Mouse (Mus musculus) brown adipose tissue, adult 24 weeks (tissue): ENCODE measurements around the gene Sned1. TPM values are rescaled to one million over a fixed set of nuclear protein-coding genes. Genes with fewer than 3 reads are reported as not detected.
A peak's percentile ranks its signal among the peaks of the same experiment; 100 is the strongest.

Source experiments
- H3K27ac ChIP-seq: fragments of 200-500 bp; replicated peaks from 2 replicates; pipeline ENCODE4 v1.5.1; 2012; ENCODE audit warnings: low read depth, mild to moderate bottlenecking, low read length
- H3K4me1 ChIP-seq: fragments of 200-500 bp; 2 replicates; pipeline ENCODE4 v1.6.1; 2012; ENCODE audit warnings: low read length, mixed read lengths; ENCODE audit not compliant: control insufficient read depth, insufficient read depth, insufficient read length
- H3K4me3 ChIP-seq: fragments of 200-500 bp; 2 replicates; pipeline ENCODE4 v1.5.1; 2012; ENCODE audit warnings: low read depth, mild to moderate bottlenecking, low read length, moderate library complexity; ENCODE audit not compliant: insufficient read depth
- polyA plus RNA-seq: library from polyadenylated mRNA; stranded (reverse); fragments of >200 nt; gene quantifications from 2 replicates; pipeline ENCODE4 v1.2.4, GENCODE M21; 2012; ENCODE audit not compliant: missing spikeins, insufficient read depth, insufficient read length

Gene Sned1
- polyA plus RNA-seq, 1 experiment = 4.7 TPM

DNA sequence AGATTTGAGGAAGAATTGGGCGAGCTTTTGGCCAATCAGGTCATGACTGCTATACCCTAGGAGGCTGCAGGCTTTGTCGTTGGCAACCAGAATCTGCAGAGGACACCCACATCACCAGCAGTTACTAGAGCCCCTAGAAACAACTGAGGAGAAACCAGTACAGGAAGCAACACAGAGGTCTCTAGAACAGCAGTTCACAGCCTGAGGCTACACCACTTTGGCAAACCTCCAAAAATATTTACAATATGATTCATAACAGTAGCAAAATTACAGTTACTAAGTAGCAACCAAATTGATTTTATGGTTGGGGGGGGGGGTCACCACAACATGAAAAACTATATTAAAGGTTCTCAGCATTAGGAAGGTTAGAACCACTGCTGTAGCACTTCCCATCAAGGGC lies 99.0 kb downstream of the Sned1 start:
- H3K4me3 ChIP-seq = no peak overlapping the region
- no peaks in the 10 kb centered on the region for H3K4me1 ChIP-seq
- H3K27ac ChIP-seq = no peak overlapping the region

DNA sequence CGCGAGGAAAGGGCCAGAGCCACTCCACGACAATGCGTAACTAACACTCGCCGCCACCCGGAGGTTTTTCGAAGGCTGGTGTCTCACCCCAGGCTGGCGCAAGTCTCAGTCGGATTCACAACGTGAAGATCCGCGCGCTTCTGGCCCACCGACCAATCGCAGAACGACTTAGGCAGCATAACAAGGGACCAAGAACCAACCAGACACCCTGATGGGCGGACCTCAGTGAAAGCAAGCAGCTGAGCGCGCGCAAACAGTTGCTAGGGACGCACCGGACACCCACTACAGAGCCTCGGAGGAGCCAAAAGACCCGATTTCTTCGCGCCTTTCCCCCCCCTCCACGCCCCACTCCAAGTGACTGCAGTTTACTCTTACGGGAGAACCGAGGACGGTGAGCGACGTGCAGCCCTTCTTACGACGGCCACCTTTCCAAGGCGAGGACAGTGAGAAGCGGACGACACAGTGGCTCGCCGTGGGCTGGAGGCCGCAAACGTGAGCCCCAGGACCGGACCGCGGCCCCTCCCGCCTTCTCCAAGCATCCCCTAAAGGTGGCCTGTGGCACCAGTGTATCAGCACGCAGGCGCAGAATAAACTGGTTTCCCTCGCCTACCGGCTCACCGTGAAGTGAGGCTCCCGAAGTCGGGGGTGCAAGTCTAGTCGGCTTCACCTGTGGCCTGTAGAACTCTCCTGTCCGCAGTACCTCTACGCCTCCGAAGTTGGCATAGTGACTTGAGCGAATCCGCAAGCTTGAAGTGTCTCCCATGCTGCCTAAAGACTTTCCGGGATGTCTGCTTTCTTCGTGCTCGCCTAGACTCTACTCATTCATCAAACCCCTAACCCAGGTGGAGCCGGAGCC lies 107.2 kb downstream of the Sned1 start, which contains the start of the genes Ppp1r7 and Pask:
Ppp1r7 (plus strand) TSS at position 207 of the 856 bp plus-strand sequence.
Pask (minus strand) TSS at position 835 of the 856 bp plus-strand sequence.
- H3K27ac ChIP-seq = no peak within 1 kb of the TSS
- peak within 1 kb of the TSS; percentile 79 for H3K4me3 ChIP-seq
- H3K4me1 ChIP-seq = no peaks in the 10 kb centered on the region

DNA sequence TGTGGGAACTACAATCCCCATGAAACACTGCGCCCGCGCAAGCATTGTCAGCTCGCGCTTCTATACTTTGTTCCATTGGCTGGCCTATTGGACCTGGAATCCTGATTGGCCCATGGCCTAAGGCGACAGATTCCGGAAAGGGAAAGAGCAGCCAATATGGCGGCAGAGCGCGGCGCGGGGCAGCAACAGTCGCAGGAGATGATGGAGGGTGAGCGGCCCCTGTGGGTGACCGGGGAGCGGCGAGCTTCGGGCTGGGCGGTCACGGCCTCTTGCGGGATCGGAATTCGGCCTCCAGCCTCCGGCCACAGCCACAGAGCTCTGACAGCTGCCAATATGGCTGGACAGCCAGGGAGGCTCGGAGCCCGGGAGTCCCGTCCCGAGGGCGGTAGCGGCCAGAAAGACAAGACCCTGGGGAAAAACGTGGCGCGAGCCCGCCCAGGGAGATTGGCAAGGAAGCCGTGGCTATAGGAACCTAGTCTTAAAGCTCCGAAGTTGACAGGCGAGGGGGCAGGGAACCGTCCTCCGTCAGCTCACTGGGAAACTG lies 107.9 kb downstream of the Sned1 start:
- peak overlapping the region; percentile 79 for H3K4me3 ChIP-seq
- H3K27ac ChIP-seq = no peak overlapping the region
- no peaks in the 10 kb centered on the region for H3K4me1 ChIP-seq

DNA sequence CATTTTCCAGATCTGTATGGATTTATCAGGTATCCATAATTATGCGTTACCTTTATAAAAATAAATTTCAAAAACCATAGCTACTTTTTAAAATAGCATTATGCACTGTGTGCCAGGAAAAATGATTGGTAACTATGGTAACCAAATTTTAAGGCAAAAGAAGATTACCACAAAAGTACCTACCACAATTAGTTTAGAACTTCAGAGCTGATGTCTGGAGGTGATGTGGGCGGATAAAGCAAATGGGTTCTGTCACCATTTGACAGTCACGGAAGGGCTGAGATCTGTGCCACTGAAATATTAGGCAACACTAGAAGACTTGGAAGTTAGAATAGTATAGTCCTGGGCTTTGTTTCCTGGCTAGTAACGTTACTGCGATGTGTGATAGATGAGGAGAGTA lies 111.5 kb downstream of the Sned1 start:
- Histone ChIP-seq H3K4me1 (no peaks in the 10 kb centered on the region), H3K4me3 (no peak overlapping the region), H3K27ac (no peak overlapping the region)

DNA sequence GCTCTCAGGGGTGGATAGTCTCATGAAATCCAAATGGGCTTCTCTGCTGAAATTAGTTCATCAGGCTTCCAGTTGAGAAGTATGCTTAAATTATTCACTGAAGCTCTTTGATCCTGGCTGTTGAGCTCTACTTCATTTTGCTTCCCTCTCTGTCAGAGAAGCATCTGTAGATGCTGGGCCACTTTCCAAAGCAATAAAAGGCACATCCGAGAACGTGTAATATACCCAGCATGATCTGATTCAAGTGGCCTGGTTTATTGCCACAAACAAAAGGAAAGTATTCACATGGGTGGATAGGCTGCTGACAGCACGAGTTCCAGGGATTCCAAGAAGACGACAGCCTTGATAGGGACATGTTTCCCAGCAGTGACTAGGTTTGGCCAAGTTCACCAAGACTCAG lies 114.1 kb downstream of the Sned1 start:
- Histone ChIP-seq H3K27ac (no peak overlapping the region), H3K4me1 (no peaks in the 10 kb centered on the region), H3K4me3 (no peak overlapping the region)

Other genes starting within 250 kb of the Sned1 start
- gene Aqp12, start 229.5 kb upstream of the Sned1 start, polyA plus RNA-seq = not detected in 2 replicates
- gene Kif1a, start 133.9 kb upstream of the Sned1 start, polyA plus RNA-seq = not detected in 2 replicates
- gene Agxt, start 100.6 kb upstream of the Sned1 start, polyA plus RNA-seq = not detected in 2 replicates
- gene 2310007B03Rik, start 74.9 kb upstream of the Sned1 start, polyA plus RNA-seq = not detected in 2 replicates
- gene Crocc2, start 67.1 kb upstream of the Sned1 start, polyA plus RNA-seq = not detected in 2 replicates
- 36.1 and 37.7 TPM in 2 replicates for gene Mterf4, start 70.1 kb downstream of the Sned1 start, polyA plus RNA-seq
- 18.0 and 21.8 TPM in 2 replicates for gene Ppp1r7, start 107.0 kb downstream of the Sned1 start, polyA plus RNA-seq
- 0.42 TPM in 1 of 2 replicates, not detected in the other for gene Pask, start 107.6 kb downstream of the Sned1 start, polyA plus RNA-seq
- gene Ano7, start 138.1 kb downstream of the Sned1 start, polyA plus RNA-seq = not detected in 2 replicates
- 109 and 148 TPM in 2 replicates for gene Hdlbp, start 243.0 kb downstream of the Sned1 start, polyA plus RNA-seq